Mouse (Mus musculus): ENCODE results near the gene C1ql2. TPM values are rescaled to one million over a fixed set of nuclear protein-coding genes. Genes with fewer than 3 reads are reported as not detected.

Gene C1ql2
- polyA plus RNA-seq, 1 experiment from 2014 or later, result not detected

Other genes starting within 250 kb of the C1ql2 start
- 442 and 452 TPM in 2 replicates for gene Dbi, start 219.5 kb upstream of the C1ql2 start, polyA plus RNA-seq (2015; fragmentation: Nextera tagmentation; extraction: Ambion mirVana)
- 14.4 and 14.7 TPM in 2 replicates for gene 3110009E18Rik, start 219.4 kb upstream of the C1ql2 start, polyA plus RNA-seq (2015; fragmentation: Nextera tagmentation; extraction: Ambion mirVana)
- gene Steap3, start 67.9 kb upstream of the C1ql2 start, polyA plus RNA-seq (2015; fragmentation: Nextera tagmentation; extraction: Ambion mirVana), result 3.0 and 3.1 TPM in 2 replicates
- gene Marco, start 164.4 kb downstream of the C1ql2 start, polyA plus RNA-seq (2015; fragmentation: Nextera tagmentation; extraction: Ambion mirVana), result 0.08 and 0.30 TPM in 2 replicates